Mouse (Mus musculus): ENCODE measurements around the gene Slc22a3. TPM values are rescaled to one million over a fixed set of nuclear protein-coding genes. Genes with fewer than 3 reads are reported as not detected.

The Slc22a3 gene
- total RNA-seq, 2 experiments from 2014 or later, result 7.1 to 7.8 TPM

Other genes with a start within 250 kb of the Slc22a3 start
- gene Map3k4, start 188.9 kb downstream of the Slc22a3 start, total RNA-seq (2021), result 10 to 100 TPM; 43.0 to 44.1 TPM
- under 1 TPM; 0.14 to 0.20 TPM for gene Plg, start 129.1 kb downstream of the Slc22a3 start, total RNA-seq (2021)
- 1 to 10 TPM in 1 of 2 experiments, under 1 TPM in 1; 0.89 to 1.2 TPM for gene Slc22a2, start 76.4 kb upstream of the Slc22a3 start, total RNA-seq (2021)
- gene Slc22a1, start 168.1 kb upstream of the Slc22a3 start, total RNA-seq (2021), result 1 to 10 TPM in 1 of 2 experiments, under 1 TPM in 1; 0.95 to 1.4 TPM

Data from left cerebral cortex, postnatal 4 days (tissue).